Mouse (Mus musculus) urinary bladder, postnatal 4 days (tissue): ENCODE results near the gene Epc2.
A peak's percentile ranks its signal among the peaks of the same experiment; 100 is the strongest.

Experiments
- DNase-seq, 2 experiments: peaks; one replicate each; pipeline ENCODE4 v3.0.0; 2021 to 2022; ENCODE audit warnings: low spot score in 2 of 2

Epc2 gene

GRCm38 (mm10) chr2:49569862-49570777 lies 118.8 kb downstream of the Epc2 start:
- peak in 1 of 2 experiments; percentile 54 for DNase-seq

GRCm38 (mm10) chr2:49570778-49571101 lies 119.5 kb downstream of the Epc2 start:
- DNase-seq, result no peak

DNA sequence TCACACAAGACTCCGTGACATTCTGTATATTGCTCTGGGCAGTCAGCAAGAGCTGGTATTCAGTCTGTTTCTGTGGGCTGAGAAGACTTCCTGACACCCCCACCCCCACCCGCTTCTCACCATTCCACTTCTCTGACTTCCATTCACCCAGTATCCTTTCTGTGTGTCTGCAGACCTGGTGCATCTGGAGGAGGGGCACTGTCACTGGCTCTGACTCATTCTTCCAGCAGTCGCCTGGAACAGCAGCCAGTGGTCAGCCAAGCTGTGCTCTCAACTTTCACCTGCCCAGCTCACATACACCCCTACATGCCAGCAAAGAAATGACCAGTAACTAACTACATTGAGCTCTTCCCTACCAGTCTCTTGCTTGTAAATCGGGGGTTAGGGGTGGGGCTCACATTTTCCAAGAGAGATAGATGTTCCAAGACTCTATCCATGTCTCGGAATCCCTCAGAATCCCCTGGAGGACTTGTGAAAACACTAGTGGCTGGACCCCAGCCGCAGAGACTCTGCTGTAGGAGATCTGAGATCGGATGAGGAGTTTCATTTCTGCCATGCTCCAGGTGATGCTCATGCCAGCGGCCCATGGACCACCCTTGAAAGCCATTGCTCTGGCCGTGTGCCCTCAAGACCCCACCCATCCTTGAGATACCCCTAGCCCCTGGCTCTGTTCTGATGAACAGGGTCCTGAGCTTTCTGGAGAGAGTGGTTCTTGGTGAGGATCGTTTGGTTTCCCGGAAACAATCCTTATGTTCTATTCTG lies 120.1 kb downstream of the Epc2 start:
- no peak for DNase-seq

- DNase-seq, result no peak
These were observed 120.9 kb downstream of the Epc2 start for GRCm38 (mm10) chr2:49572111-49572642.

- no peak for DNase-seq
These were observed 121.4 kb downstream of the Epc2 start for GRCm38 (mm10) chr2:49572684-49573083.

GRCm38 (mm10) chr2:49573282-49573681 lies 122.0 kb downstream of the Epc2 start:
- DNase-seq, result no peak

- DNase-seq, result peak in 1 of 2 experiments; percentile 35
These were observed 129.3 kb downstream of the Epc2 start for GRCm38 (mm10) chr2:49580585-49580984.

DNA sequence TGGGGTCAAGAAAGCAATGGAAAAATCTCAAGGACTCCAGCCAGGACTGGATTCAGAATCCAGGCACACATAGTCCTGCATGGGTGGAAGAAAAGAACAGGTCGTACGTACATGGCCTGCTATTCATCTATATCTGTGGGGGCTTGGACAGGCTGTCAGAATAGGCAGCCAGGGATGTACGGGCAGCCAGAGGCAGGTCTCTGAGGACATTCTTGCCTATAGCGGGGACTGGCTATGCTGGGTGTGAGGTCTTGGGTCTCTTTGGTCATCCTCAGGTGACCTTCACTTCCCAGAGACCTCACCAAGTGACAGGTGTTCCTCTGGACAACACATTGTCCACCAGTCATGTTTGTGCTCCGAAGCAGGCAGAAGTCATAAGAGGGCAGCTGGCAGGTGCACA lies 131.3 kb downstream of the Epc2 start:
- peak in 1 of 2 experiments; percentile 25 for DNase-seq

GRCm38 (mm10) chr2:49583311-49583710 lies 132.0 kb downstream of the Epc2 start:
- no peak for DNase-seq

- no peak for DNase-seq
These were observed 139.2 kb downstream of the Epc2 start for GRCm38 (mm10) chr2:49590450-49590849.

DNA sequence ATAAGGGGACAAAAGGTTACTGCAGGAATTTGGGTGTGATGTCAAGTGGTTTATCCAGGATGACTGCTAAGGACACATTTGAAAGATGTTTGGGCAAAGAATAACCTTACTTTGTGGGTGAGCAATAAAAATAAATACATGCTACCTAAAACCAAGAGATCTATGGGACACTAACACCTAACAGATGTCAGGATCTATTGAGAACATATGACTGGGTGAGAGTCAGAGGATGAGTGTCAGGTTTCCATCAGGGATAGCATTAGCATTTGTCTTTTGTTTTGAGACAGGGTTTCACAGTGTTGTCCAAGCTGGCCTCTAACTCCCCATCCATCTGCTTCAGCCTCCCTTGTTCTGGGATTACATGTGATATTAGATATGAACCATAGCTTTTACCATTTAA lies 141.6 kb downstream of the Epc2 start:
- no peak for DNase-seq

- DNase-seq, result no peak
These were observed 143.6 kb downstream of the Epc2 start for GRCm38 (mm10) chr2:49594886-49595285.

DNA sequence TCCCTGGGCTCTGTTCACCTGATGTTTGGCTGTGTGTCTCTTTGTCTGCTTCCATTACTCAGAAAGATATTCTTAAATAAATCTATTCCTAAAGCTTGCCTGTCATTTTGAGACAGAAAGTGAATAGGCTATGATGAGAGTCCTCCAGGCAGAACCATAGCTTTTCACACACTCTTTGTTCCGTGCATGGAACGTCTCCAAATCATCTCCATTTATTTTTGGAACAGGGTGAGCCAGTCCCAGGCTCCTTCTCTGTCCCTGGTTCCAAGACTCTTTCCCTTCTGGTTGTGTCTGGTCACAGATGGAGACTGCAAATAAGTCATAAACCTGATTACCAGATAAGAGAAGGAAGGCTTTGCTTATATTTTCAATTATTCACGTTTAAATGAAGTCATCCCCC lies 145.0 kb downstream of the Epc2 start:
- DNase-seq, result no peak

DNA sequence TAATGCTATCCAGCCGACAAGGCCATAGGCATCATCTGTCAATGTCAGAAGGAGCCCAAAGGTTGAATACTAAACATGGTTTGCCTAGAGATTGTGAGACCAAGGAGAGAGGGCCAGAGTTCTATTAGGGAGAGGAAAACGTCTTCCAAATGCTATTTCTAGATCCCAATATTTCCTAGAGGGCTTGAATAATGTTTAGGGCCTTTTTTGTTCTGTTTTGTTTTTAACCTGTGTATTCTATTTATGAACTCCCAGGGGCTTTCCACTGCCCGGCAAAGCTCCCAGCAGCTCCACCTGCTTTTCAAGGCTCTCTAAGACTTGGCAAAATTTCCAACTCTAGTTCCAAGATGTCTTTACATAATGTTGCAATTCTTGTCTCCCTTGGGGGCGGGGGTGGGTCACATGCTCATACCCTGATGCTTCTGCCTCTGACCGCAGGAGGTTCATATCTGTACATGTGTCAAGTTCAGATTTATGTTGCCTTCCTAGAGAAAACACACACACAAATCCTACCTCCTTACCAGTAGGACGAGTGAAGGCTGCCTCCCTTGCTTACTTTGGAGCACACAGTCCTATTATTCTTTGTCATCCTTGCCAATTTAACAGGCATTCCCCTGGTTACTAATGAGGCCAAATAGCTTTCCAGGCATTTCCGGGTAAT lies 148.9 kb downstream of the Epc2 start:
- no peak for DNase-seq
